Mouse (Mus musculus) naive thymus-derived CD4-positive, alpha-beta T cell, adult 5 months (primary cell): Measurements from ENCODE around the gene Plekhm2. TPM values are rescaled to one million over a fixed set of nuclear protein-coding genes. Genes with fewer than 3 reads are reported as not detected.

ENCODE experiments used
- polyA plus RNA-seq: library from polyadenylated mRNA; unstranded; fragments of 100-300 nt; shearing (Covaris generic); gene quantifications from one replicate; pipeline ENCODE4 v1.2.1, GENCODE M21; 2017

The Plekhm2 gene
- polyA plus RNA-seq: 11.3 TPM

GRCm38 (mm10) chr4:141664799-141665198 lies at the start of gene Plekhm2:
Gene Plekhm2 (minus strand): TSS chr4:141664899.

GRCm38 (mm10) chr4:141685499-141685898 lies 20.8 kb upstream of the Plekhm2 start, which contains the start of gene Rsc1a1:
Gene Rsc1a1 (minus strand): TSS chr4:141685599.

GRCm38 (mm10) chr4:141623666-141624065 lies 41.0 kb downstream of the Plekhm2 start, which contains the start of gene Slc25a34:
Gene Slc25a34 (minus strand): TSS chr4:141623821.

GRCm38 (mm10) chr4:141618565-141619243 lies 46.0 kb downstream of the Plekhm2 start, which contains the start of gene Tmem82:
Gene Tmem82 (minus strand): TSS chr4:141618633.

GRCm38 (mm10) chr4:141605861-141606260 lies 58.8 kb downstream of the Plekhm2 start, which contains the start of gene Fblim1:
Gene Fblim1 (minus strand): TSS chr4:141606096.

Other genes starting within 250 kb of the Plekhm2 start
- not detected for gene Clcnkb, start 248.9 kb downstream of the Plekhm2 start, polyA plus RNA-seq
- gene Hspb7, start 244.1 kb downstream of the Plekhm2 start, polyA plus RNA-seq: not detected
- not detected for gene Srarp, start 228.8 kb downstream of the Plekhm2 start, polyA plus RNA-seq
- 47.7 TPM for gene Zbtb17, start 220.2 kb downstream of the Plekhm2 start, polyA plus RNA-seq
- 32.1 TPM for gene Spen, start 126.3 kb downstream of the Plekhm2 start, polyA plus RNA-seq
- not detected for gene Fblim1, start 58.8 kb downstream of the Plekhm2 start, polyA plus RNA-seq
- not detected for gene Tmem82, start 46.3 kb downstream of the Plekhm2 start, polyA plus RNA-seq
- not detected for gene Slc25a34, start 41.1 kb downstream of the Plekhm2 start, polyA plus RNA-seq
- 3.4 TPM for gene Rsc1a1, start 20.7 kb upstream of the Plekhm2 start, polyA plus RNA-seq
- 55.0 TPM for gene Ddi2, start 58.5 kb upstream of the Plekhm2 start, polyA plus RNA-seq
- not detected for gene Agmat, start 81.8 kb upstream of the Plekhm2 start, polyA plus RNA-seq
- gene Dnajc16, start 126.0 kb upstream of the Plekhm2 start, polyA plus RNA-seq: 2.7 TPM
- 8.6 TPM for gene Casp9, start 128.7 kb upstream of the Plekhm2 start, polyA plus RNA-seq
- not detected for gene Cela2a, start 161.3 kb upstream of the Plekhm2 start, polyA plus RNA-seq
- not detected for gene Ctrc, start 181.5 kb upstream of the Plekhm2 start, polyA plus RNA-seq
- gene Efhd2, start 210.0 kb upstream of the Plekhm2 start, polyA plus RNA-seq: 59.9 TPM